Mouse (Mus musculus) lung, embryonic 16.5 days (tissue): ENCODE data around the gene Ret. TPM values are rescaled to one million over a fixed set of nuclear protein-coding genes. Genes with fewer than 3 reads are reported as not detected.

Source experiments
- ATAC-seq: fragments of 200-750 bp; cut with Nextera tagmentation; 2 replicates; pipeline ENCODE4 v1.8.0; 2017; ENCODE audit warnings: low read depth, mild to moderate bottlenecking, moderate library complexity
- H3K27ac ChIP-seq: fragments of 300-500 bp; sonication (generic); 2 replicates; pipeline ENCODE4 v1.5.1; 2014; ENCODE audit warnings: mild to moderate bottlenecking, control low read depth, low read length
- H3K27me3 ChIP-seq: fragments of 300-500 bp; sonication (generic); 2 replicates; pipeline ENCODE4 v1.6.1; 2014; ENCODE audit warnings: low read depth, low read length, mixed read lengths; ENCODE audit not compliant: control insufficient read depth, insufficient read depth
- H3K36me3 ChIP-seq: fragments of 300-500 bp; sonication (generic); 2 replicates; pipeline ENCODE4 v1.6.1; 2014; ENCODE audit warnings: low read length; ENCODE audit not compliant: control insufficient read depth, insufficient read depth
- H3K4me1 ChIP-seq: fragments of 300-500 bp; sonication (generic); replicated peaks from 2 replicates; pipeline ENCODE4 v1.6.1; 2014; ENCODE audit warnings: low read length, mixed read lengths; ENCODE audit not compliant: control insufficient read depth, insufficient read depth
- H3K4me2 ChIP-seq: fragments of 300-500 bp; sonication (generic); 2 replicates; pipeline ENCODE4 v1.6.1; 2014; ENCODE audit warnings: low read depth, low read length, control low read depth
- H3K4me3 ChIP-seq: fragments of 300-500 bp; sonication (generic); 2 replicates; pipeline ENCODE4 v1.5.1; 2014; ENCODE audit warnings: mild to moderate bottlenecking, low read length, control low read depth
- H3K9ac ChIP-seq: fragments of 300-500 bp; sonication (generic); 2 replicates; pipeline ENCODE4 v1.6.1; 2014; ENCODE audit warnings: low read length, control low read depth
- H3K9me3 ChIP-seq: fragments of 300-500 bp; sonication (generic); 2 replicates; pipeline ENCODE4 v1.6.1; 2016; ENCODE audit warnings: low read length; ENCODE audit not compliant: control insufficient read depth
- WGBS: fragments of 180-500 bp; shearing (Covaris S2); extraction: QIAGEN DNeasy Blood & Tissue Kit; methylation state at CpG from one replicate; pipeline ENCODE4 v1.1.7; 2014; 5-methylcytosine and 5-hydroxymethylcytosine counted together
- polyA plus RNA-seq: library from polyadenylated mRNA; unstranded; fragments of >200 nt; fragmentation: Nextera tagmentation; extraction: Ambion mirVana; gene quantifications from 2 replicates; pipeline ENCODE4 v1.2.1, GENCODE M21; 2015

Gene Ret
- polyA plus RNA-seq, 1 experiment from 2014 or later = 1.6 TPM

- WGBS = 91% methylated on average over 1 of the region's 1 CpGs
- no peak overlapping the region for H3K27ac ChIP-seq
- H3K36me3 ChIP-seq = no peaks in the 10 kb centered on the region
- no peaks in the 10 kb centered on the region for H3K4me1 ChIP-seq
- no peak overlapping the region for H3K4me2 ChIP-seq
- H3K4me3 ChIP-seq = no peak overlapping the region
- H3K27me3 ChIP-seq = no peaks in the 10 kb centered on the region
- no peak for ATAC-seq
- no peaks in the 10 kb centered on the region for H3K9me3 ChIP-seq
- no peak overlapping the region for H3K9ac ChIP-seq
Measured at GRCm38 (mm10) chr6:118165516-118165915, 32.0 kb downstream of the Ret start.

- ATAC-seq = no peak
- no peak overlapping the region for H3K27ac ChIP-seq
- H3K36me3 ChIP-seq = no peaks in the 10 kb centered on the region
- H3K4me3 ChIP-seq = no peak overlapping the region
- no peaks in the 10 kb centered on the region for H3K9me3 ChIP-seq
- WGBS = 51% methylated on average over 8 of the region's 8 CpGs
- H3K4me1 ChIP-seq = no peaks in the 10 kb centered on the region
- no peaks in the 10 kb centered on the region for H3K27me3 ChIP-seq
- no peak overlapping the region for H3K4me2 ChIP-seq
- H3K9ac ChIP-seq = no peak overlapping the region
Measured at GRCm38 (mm10) chr6:118164691-118165090, 32.8 kb downstream of the Ret start.

GRCm38 (mm10) chr6:118163086-118163485 lies 34.4 kb downstream of the Ret start:
- H3K4me1 ChIP-seq = no peaks in the 10 kb centered on the region
- H3K9ac ChIP-seq = no peak overlapping the region
- ATAC-seq = no peak
- no peaks in the 10 kb centered on the region for H3K36me3 ChIP-seq
- no peak overlapping the region for H3K4me3 ChIP-seq
- no peak overlapping the region for H3K27ac ChIP-seq
- no peaks in the 10 kb centered on the region for H3K27me3 ChIP-seq
- H3K4me2 ChIP-seq = no peak overlapping the region
- 85% methylated on average over 2 of the region's 2 CpGs for WGBS
- H3K9me3 ChIP-seq = no peaks in the 10 kb centered on the region

- Histone ChIP-seq H3K9me3 (no peaks in the 10 kb centered on the region), H3K27ac (no peak overlapping the region), H3K27me3 (no peaks in the 10 kb centered on the region), H3K4me1 (no peaks in the 10 kb centered on the region), H3K36me3 (no peaks in the 10 kb centered on the region), H3K9ac (no peak overlapping the region), H3K4me3 (no peak overlapping the region), H3K4me2 (no peak overlapping the region)
- ATAC-seq = no peak
- WGBS = 84% methylated on average over 12 of the region's 12 CpGs
Measured at GRCm38 (mm10) chr6:118162457-118163082, 34.9 kb downstream of the Ret start.

GRCm38 (mm10) chr6:118153091-118153490 lies 44.4 kb downstream of the Ret start:
- H3K9me3 ChIP-seq = no peaks in the 10 kb centered on the region
- no peak overlapping the region for H3K9ac ChIP-seq
- no peak overlapping the region for H3K27ac ChIP-seq
- H3K27me3 ChIP-seq = no peaks in the 10 kb centered on the region
- ATAC-seq = no peak
- H3K4me2 ChIP-seq = no peak overlapping the region
- no peaks in the 10 kb centered on the region for H3K36me3 ChIP-seq
- H3K4me1 ChIP-seq = no peaks in the 10 kb centered on the region
- no peak overlapping the region for H3K4me3 ChIP-seq
- 82% methylated on average over 5 of the region's 5 CpGs for WGBS

- 75% methylated on average over 8 of the region's 8 CpGs for WGBS
- no peaks in the 10 kb centered on the region for H3K36me3 ChIP-seq
- no peak overlapping the region for H3K4me3 ChIP-seq
- H3K27ac ChIP-seq = no peak overlapping the region
- H3K4me2 ChIP-seq = no peak overlapping the region
- no peaks in the 10 kb centered on the region for H3K9me3 ChIP-seq
- no peaks in the 10 kb centered on the region for H3K27me3 ChIP-seq
- ATAC-seq = no peak
- no peak overlapping the region for H3K9ac ChIP-seq
- H3K4me1 ChIP-seq = no peaks in the 10 kb centered on the region
Measured at GRCm38 (mm10) chr6:118150988-118151387, 46.5 kb downstream of the Ret start.

- H3K27ac ChIP-seq = no peak overlapping the region
- no peak overlapping the region for H3K9ac ChIP-seq
- H3K4me1 ChIP-seq = no peaks in the 10 kb centered on the region
- no peak overlapping the region for H3K4me2 ChIP-seq
- H3K4me3 ChIP-seq = no peak overlapping the region
- H3K36me3 ChIP-seq = no peaks in the 10 kb centered on the region
- 75% methylated on average over 2 of the region's 2 CpGs for whole genome bisulfite sequencing
- H3K27me3 ChIP-seq = no peaks in the 10 kb centered on the region
- no peaks in the 10 kb centered on the region for H3K9me3 ChIP-seq
- no peak for ATAC-seq
Measured at GRCm38 (mm10) chr6:118150538-118150937, 47.0 kb downstream of the Ret start.

GRCm38 (mm10) chr6:118150128-118150527 lies 47.4 kb downstream of the Ret start:
- Histone ChIP-seq H3K4me2 (no peak overlapping the region), H3K36me3 (no peaks in the 10 kb centered on the region), H3K4me3 (no peak overlapping the region), H3K9me3 (no peaks in the 10 kb centered on the region), H3K27me3 (no peaks in the 10 kb centered on the region), H3K9ac (no peak overlapping the region), H3K4me1 (no peaks in the 10 kb centered on the region), H3K27ac (no peak overlapping the region)
- no peak for ATAC-seq
- 71% methylated on average over 4 of the region's 4 CpGs for WGBS

- Histone ChIP-seq H3K27me3 (no peaks in the 10 kb centered on the region), H3K4me2 (no peak overlapping the region), H3K4me1 (0 out of 2 replicates have a peak, but pooled peaks cover 2% of the 10 kb centered on the region), H3K27ac (no peak overlapping the region), H3K4me3 (no peak overlapping the region), H3K9ac (no peak overlapping the region), H3K36me3 (no peaks in the 10 kb centered on the region), H3K9me3 (0 out of 2 replicates have a peak, but pooled peaks cover 3% of the 10 kb centered on the region)
- no peak for ATAC-seq
- 71% methylated on average over 6 of the region's 6 CpGs for WGBS
Measured at GRCm38 (mm10) chr6:118140961-118141360, 56.6 kb downstream of the Ret start.
